Mouse (Mus musculus) cortical plate, adult 2 months (tissue): ENCODE data around the gene Cmtm2b.

Source experiments
- CTCF ChIP-seq: fragments of 200-500 bp; IDR thresholded peaks from 2 replicates; pipeline ENCODE4 v1.5.1; 2011; ENCODE audit warnings: mild to moderate bottlenecking, control low read depth, low read length; ENCODE audit not compliant: insufficient read depth; ENCODE audit errors: extremely low read depth
- POLR2A ChIP-seq: fragments of 200-500 bp; IDR thresholded peaks from 2 replicates; pipeline ENCODE4 v1.6.1; 2011; ENCODE audit warnings: mild to moderate bottlenecking, low read length, control low read depth; ENCODE audit not compliant: insufficient read depth; ENCODE audit errors: extremely low read depth

- TF ChIP-seq CTCF (no peak), POLR2A (no peak)
Observed at GRCm38 (mm10) chr8:104370071-104370470, 48.0 kb downstream of the Cmtm2b start.
